Mouse (Mus musculus) embryonic facial prominence, embryonic 13.5 days (tissue): ENCODE data around the gene Frmd4a. TPM values are rescaled to one million over a fixed set of nuclear protein-coding genes. Genes with fewer than 3 reads are reported as not detected.
"Not testable (repeated sequence)": the region's sequence is repeated elsewhere in the genome, so short reads cannot be mapped to it uniquely, and the experiment has no call there.

Experiments used
- ATAC-seq: fragments of 200-750 bp; cut with Nextera tagmentation; 2 replicates; pipeline ENCODE4 v1.8.0; 2017; ENCODE audit warnings: low read depth; ENCODE audit not compliant: insufficient number of reproducible peaks, insufficient read depth, low FRiP score, low TSS enrichment
- H3K27ac ChIP-seq: fragments of 300-500 bp; sonication (generic); 2 replicates; pipeline ENCODE4 v1.5.1; 2015; ENCODE audit warnings: moderate library complexity, mild to moderate bottlenecking, inconsistent platforms
- H3K27me3 ChIP-seq: fragments of 300-500 bp; sonication (generic); 2 replicates; pipeline ENCODE4 v1.6.1; 2015; ENCODE audit warnings: mild to moderate bottlenecking, inconsistent platforms
- H3K36me3 ChIP-seq: fragments of 300-500 bp; sonication (generic); 2 replicates; pipeline ENCODE4 v1.6.1; 2015; ENCODE audit warnings: mild to moderate bottlenecking, inconsistent platforms
- H3K4me1 ChIP-seq: fragments of 300-500 bp; sonication (generic); 2 replicates; pipeline ENCODE4 v1.6.1; 2015; ENCODE audit warnings: inconsistent platforms
- H3K4me2 ChIP-seq: fragments of 300-500 bp; sonication (generic); 2 replicates; pipeline ENCODE4 v1.6.1; 2015; ENCODE audit warnings: moderate library complexity, mild to moderate bottlenecking, inconsistent platforms
- H3K4me3 ChIP-seq: fragments of 300-500 bp; sonication (generic); 2 replicates; pipeline ENCODE4 v1.5.1; 2015; ENCODE audit warnings: mild to moderate bottlenecking, inconsistent platforms
- H3K9ac ChIP-seq: fragments of 300-500 bp; sonication (generic); 2 replicates; pipeline ENCODE4 v1.6.1; 2015; ENCODE audit warnings: mild to moderate bottlenecking, inconsistent platforms
- H3K9me3 ChIP-seq: fragments of 300-500 bp; sonication (generic); 2 replicates; pipeline ENCODE4 v1.6.1; 2016; ENCODE audit warnings: inconsistent platforms
- WGBS: fragments of 180-500 bp; shearing (Covaris S2); methylation state at CpG from one replicate; pipeline ENCODE4 v1.1.7; 2015; ENCODE audit warnings: mixed read lengths; 5-methylcytosine and 5-hydroxymethylcytosine counted together
- polyA plus RNA-seq: library from polyadenylated mRNA; unstranded; fragments of >200 nt; fragmentation: Nextera tagmentation; extraction: Ambion mirVana; gene quantifications from 2 replicates; pipeline ENCODE4 v1.2.1, GENCODE M21; 2015

The Frmd4a gene
- polyA plus RNA-seq, 1 experiment from 2014 or later = 50.8 TPM

GRCm38 (mm10) chr2:4256242-4256641, 238.7 kb downstream of the Frmd4a start:
- H3K27me3 ChIP-seq = no peaks in the 10 kb centered on the region
- H3K4me1 ChIP-seq = peaks cover 25% of the 10 kb centered on the region
- no peak overlapping the region for H3K4me3 ChIP-seq
- no peaks in the 10 kb centered on the region; the same call in 1 of the 2 replicates for H3K36me3 ChIP-seq
- 77% methylated on average over 2 of the region's 2 CpGs for WGBS
- H3K9ac ChIP-seq = no peak overlapping the region
- H3K27ac ChIP-seq = no peak overlapping the region
- ATAC-seq = no peak
- H3K9me3 ChIP-seq = no peaks in the 10 kb centered on the region
- no peak overlapping the region for H3K4me2 ChIP-seq

GRCm38 (mm10) chr2:4257604-4258003, 240.1 kb downstream of the Frmd4a start:
- H3K4me1 ChIP-seq = peaks cover 13% of the 10 kb centered on the region
- no peak for ATAC-seq
- WGBS = 85% methylated on average over 1 of the region's 1 CpGs
- H3K36me3 ChIP-seq = no peaks in the 10 kb centered on the region; the same call in 1 of the 2 replicates
- no peaks in the 10 kb centered on the region for H3K9me3 ChIP-seq
- no peak overlapping the region for H3K4me2 ChIP-seq
- H3K27me3 ChIP-seq = no peaks in the 10 kb centered on the region
- no peak overlapping the region for H3K4me3 ChIP-seq
- H3K27ac ChIP-seq = no peak overlapping the region
- no peak overlapping the region for H3K9ac ChIP-seq

GRCm38 (mm10) chr2:4258803-4259202, 241.3 kb downstream of the Frmd4a start:
- H3K4me1 ChIP-seq, H3K27me3 ChIP-seq, H3K4me3 ChIP-seq, H3K9me3 ChIP-seq, H3K9ac ChIP-seq, H3K4me2 ChIP-seq, ATAC-seq, H3K27ac ChIP-seq, H3K36me3 ChIP-seq: not testable (repeated sequence)
- WGBS = 94% methylated on average over 12 of the region's 12 CpGs

- 60% methylated on average over 10 of the region's 10 CpGs for WGBS
- no peak for ATAC-seq
Observed at GRCm38 (mm10) chr2:4260324-4261058, 243.0 kb downstream of the Frmd4a start.

GRCm38 (mm10) chr2:4262667-4263066, 245.2 kb downstream of the Frmd4a start:
- H3K4me2 ChIP-seq = no peak overlapping the region
- no peak overlapping the region for H3K27ac ChIP-seq
- no peak for ATAC-seq
- H3K27me3 ChIP-seq = no peaks in the 10 kb centered on the region
- no peak overlapping the region for H3K4me3 ChIP-seq
- H3K9me3 ChIP-seq = no peaks in the 10 kb centered on the region
- 86% methylated on average over 3 of the region's 3 CpGs for WGBS
- H3K9ac ChIP-seq = no peak overlapping the region
- no peaks in the 10 kb centered on the region for H3K4me1 ChIP-seq
- no peaks in the 10 kb centered on the region for H3K36me3 ChIP-seq

More at GRCm38 (mm10) chr2:4260324-4261058, 243.0 kb downstream of the Frmd4a start:
- Histone ChIP-seq H3K27me3 (no peaks in the 10 kb centered on the region), H3K27ac (no peak overlapping the region), H3K4me1 (no peaks in the 10 kb centered on the region), H3K36me3 (no peaks in the 10 kb centered on the region; the same call in 1 of the 2 replicates), H3K4me2 (no peak overlapping the region), H3K4me3 (no peak overlapping the region), H3K9ac (no peak overlapping the region), H3K9me3 (no peaks in the 10 kb centered on the region)

- no peaks in the 10 kb centered on the region for H3K4me1 ChIP-seq
- H3K4me3 ChIP-seq = no peak overlapping the region
- no peaks in the 10 kb centered on the region for H3K36me3 ChIP-seq
- no peaks in the 10 kb centered on the region for H3K27me3 ChIP-seq
- no peak for ATAC-seq
- H3K9ac ChIP-seq = no peak overlapping the region
- WGBS = 69% methylated on average over 7 of the region's 7 CpGs
- H3K9me3 ChIP-seq = no peaks in the 10 kb centered on the region
- H3K27ac ChIP-seq = no peak overlapping the region
- no peak overlapping the region for H3K4me2 ChIP-seq
Observed at GRCm38 (mm10) chr2:4267377-4267776, 249.9 kb downstream of the Frmd4a start.

- Histone ChIP-seq H3K36me3 (no peaks in the 10 kb centered on the region), H3K9me3 (no peaks in the 10 kb centered on the region), H3K4me2 (no peak overlapping the region), H3K4me1 (peaks cover 50% of the 10 kb centered on the region), H3K27ac (peak overlapping the region; percentile 4; the same call in 1 of the 2 replicates), H3K9ac (no peak overlapping the region), H3K27me3 (no peaks in the 10 kb centered on the region), H3K4me3 (no peak overlapping the region)
- ATAC-seq = no peak
- WGBS = 16% methylated on average over 5 of the region's 5 CpGs
Observed at GRCm38 (mm10) chr2:4282777-4283176, 265.3 kb downstream of the Frmd4a start.

GRCm38 (mm10) chr2:4285693-4286291, 268.3 kb downstream of the Frmd4a start:
- 27% methylated on average over 4 of the region's 4 CpGs for WGBS
- 0 out of 2 replicates have a peak overlapping the region, but pooled peaks have one; percentile 20 for H3K4me2 ChIP-seq
- peaks cover 50% of the 10 kb centered on the region for H3K4me1 ChIP-seq
- no peaks in the 10 kb centered on the region for H3K27me3 ChIP-seq
- no peak overlapping the region for H3K4me3 ChIP-seq
- H3K9ac ChIP-seq = no peak overlapping the region
- H3K27ac ChIP-seq = peak overlapping the region; percentile 57; the same call in 1 of the 2 replicates
- H3K36me3 ChIP-seq = no peaks in the 10 kb centered on the region
- H3K9me3 ChIP-seq = no peaks in the 10 kb centered on the region
- ATAC-seq = no peak

- WGBS = 39% methylated on average over 8 of the region's 8 CpGs
- Histone ChIP-seq H3K27ac (peak overlapping the region; percentile 57; the same call in 1 of the 2 replicates), H3K4me3 (no peak overlapping the region), H3K4me2 (peak overlapping the region; percentile 20), H3K27me3 (no peaks in the 10 kb centered on the region), H3K9me3 (no peaks in the 10 kb centered on the region), H3K36me3 (no peaks in the 10 kb centered on the region), H3K9ac (no peak overlapping the region), H3K4me1 (peaks cover 55% of the 10 kb centered on the region)
- ATAC-seq = peak; percentile 58
Observed at GRCm38 (mm10) chr2:4286390-4286901, 268.9 kb downstream of the Frmd4a start.

- 94% methylated on average over 2 of the region's 2 CpGs for WGBS
- H3K36me3 ChIP-seq = no peaks in the 10 kb centered on the region
- no peaks in the 10 kb centered on the region for H3K9me3 ChIP-seq
- no peak overlapping the region for H3K4me3 ChIP-seq
- H3K27ac ChIP-seq = no peak overlapping the region
- H3K27me3 ChIP-seq = no peaks in the 10 kb centered on the region
- ATAC-seq = no peak
- H3K9ac ChIP-seq = no peak overlapping the region
- no peak overlapping the region for H3K4me2 ChIP-seq
- peaks cover 36% of the 10 kb centered on the region for H3K4me1 ChIP-seq
Observed at GRCm38 (mm10) chr2:4290475-4290874, 273.0 kb downstream of the Frmd4a start.

GRCm38 (mm10) chr2:4291100-4291499, 273.6 kb downstream of the Frmd4a start:
- H3K9me3 ChIP-seq = no peaks in the 10 kb centered on the region
- H3K4me1 ChIP-seq = peaks cover 33% of the 10 kb centered on the region
- no peak for ATAC-seq
- no peak overlapping the region for H3K4me2 ChIP-seq
- no peak overlapping the region; the same call in 1 of the 2 replicates for H3K27ac ChIP-seq
- H3K9ac ChIP-seq = no peak overlapping the region
- no peaks in the 10 kb centered on the region for H3K36me3 ChIP-seq
- 60% methylated on average over 2 of the region's 2 CpGs for WGBS
- no peak overlapping the region for H3K4me3 ChIP-seq
- H3K27me3 ChIP-seq = no peaks in the 10 kb centered on the region

GRCm38 (mm10) chr2:4291671-4292070, 274.2 kb downstream of the Frmd4a start:
- 66% methylated on average over 3 of the region's 3 CpGs for WGBS
- Histone ChIP-seq H3K9me3 (no peaks in the 10 kb centered on the region), H3K27ac (no peak overlapping the region; the same call in 1 of the 2 replicates), H3K4me3 (no peak overlapping the region), H3K27me3 (no peaks in the 10 kb centered on the region), H3K4me1 (peaks cover 27% of the 10 kb centered on the region), H3K36me3 (no peaks in the 10 kb centered on the region), H3K9ac (no peak overlapping the region), H3K4me2 (no peak overlapping the region)
- no peak for ATAC-seq
